Mouse (Mus musculus): ENCODE measurements around the gene Nme7.

- no peak for TF ChIP-seq POLR2A (IDR thresholded peaks at IDR 0.05; ENCODE audit: insufficient read length, low read depth)
- no peak for TF ChIP-seq USF1 (IDR thresholded peaks at IDR 0.05; ENCODE audit: low read depth)
- TF ChIP-seq E2F4 (IDR thresholded peaks at IDR 0.05; ENCODE audit: insufficient read depth) = no peak
- TF ChIP-seq CEBPB (IDR thresholded peaks at IDR 0.05; ENCODE audit: insufficient read depth, poor library complexity, severe bottlenecking) = no peak
- no peak for TF ChIP-seq POLR2AphosphoS2 (IDR thresholded peaks at IDR 0.05; ENCODE audit: insufficient read length, low read depth)
- TF ChIP-seq TCF12 (IDR thresholded peaks at IDR 0.05; ENCODE audit: insufficient read depth, poor library complexity, severe bottlenecking) = no peak
- no peak for TF ChIP-seq MYOG (IDR thresholded peaks at IDR 0.05; ENCODE audit: control insufficient read depth in 1 of 3, insufficient read depth in 1 of 3, insufficient read length in 2 of 3, low read depth in 2 of 3)
- no peak for TF ChIP-seq MAX (IDR thresholded peaks at IDR 0.05; ENCODE audit: low read depth)
- TF ChIP-seq TCF3 (IDR thresholded peaks at IDR 0.05; ENCODE audit: insufficient read length, low read depth) = no peak
Observed at GRCm38 (mm10) chr1:164335846-164336245, 31.9 kb downstream of the Nme7 start.

Data from myocyte (in vitro differentiated cells).